Mouse (Mus musculus): ENCODE data around the gene Arnt2.
A peak's percentile ranks its signal among the peaks of the same experiment; 100 is the strongest.

Arnt2 gene

GRCm38 (mm10) chr7:84299601-84300000 is 110.4 kb downstream of the Arnt2 start:
- DNase-seq (ENCODE audit: low read depth, low spot score) = no peak

DNA sequence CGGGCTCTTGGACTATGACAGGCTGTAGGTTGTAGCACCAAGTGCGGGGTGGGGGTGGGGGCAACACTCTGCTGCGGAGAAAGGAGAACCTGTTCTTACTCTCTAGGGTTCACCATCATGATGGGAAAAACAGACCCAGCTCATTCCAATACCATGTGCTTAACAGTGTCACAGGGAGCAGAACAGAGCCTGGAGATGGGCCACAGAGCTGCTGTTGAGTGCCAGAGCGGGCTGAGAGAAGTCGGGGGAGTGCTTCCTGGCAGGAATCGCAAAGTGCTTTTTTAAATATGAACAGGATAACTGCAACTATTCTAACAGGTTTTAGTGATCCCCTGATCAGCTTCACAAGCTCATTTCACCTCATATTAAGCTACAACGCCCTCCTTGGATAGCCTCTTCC is 116.9 kb downstream of the Arnt2 start:
- no peak for DNase-seq (ENCODE audit: low read depth, low spot score)

GRCm38 (mm10) chr7:84287226-84287587 is 122.8 kb downstream of the Arnt2 start:
- DNase-seq (ENCODE audit: low read depth, low spot score) = peak; percentile 26

DNA sequence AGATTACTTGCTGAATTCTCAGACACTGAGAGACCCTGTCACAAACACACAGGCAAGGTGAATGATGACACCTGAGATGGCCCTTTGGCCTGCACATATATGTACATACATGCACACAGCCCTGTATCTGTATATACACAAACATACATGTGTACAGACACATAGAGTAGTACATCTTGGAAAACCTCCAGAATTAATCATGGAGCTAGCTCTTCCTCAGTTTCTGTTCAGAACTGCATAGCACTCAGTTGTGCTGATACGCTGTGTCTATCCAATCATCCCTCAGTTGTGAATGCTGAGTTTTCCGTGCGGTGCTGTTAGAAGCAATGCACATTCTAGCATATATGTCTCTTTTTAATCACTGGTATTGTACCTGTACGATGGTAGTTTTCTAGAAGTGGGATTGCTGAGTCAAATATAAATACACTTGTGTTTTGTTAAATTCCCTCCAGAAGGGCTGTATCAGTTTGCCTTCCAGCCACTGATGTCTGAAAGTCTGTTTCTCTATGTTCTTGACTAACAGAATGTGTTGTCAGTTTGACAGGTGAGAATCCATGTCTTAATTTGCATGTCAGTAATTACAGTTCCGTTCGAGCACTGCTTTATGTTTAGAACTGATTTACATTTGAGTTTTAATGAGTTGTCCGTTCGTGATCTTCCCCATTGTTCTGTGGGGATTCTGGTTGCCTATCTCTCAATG is 123.3 kb downstream of the Arnt2 start:
- DNase-seq (ENCODE audit: low read depth, low spot score) = peak; percentile 52

GRCm38 (mm10) chr7:84285790-84286189 is 124.2 kb downstream of the Arnt2 start:
- no peak for DNase-seq (ENCODE audit: low read depth, low spot score)

DNA sequence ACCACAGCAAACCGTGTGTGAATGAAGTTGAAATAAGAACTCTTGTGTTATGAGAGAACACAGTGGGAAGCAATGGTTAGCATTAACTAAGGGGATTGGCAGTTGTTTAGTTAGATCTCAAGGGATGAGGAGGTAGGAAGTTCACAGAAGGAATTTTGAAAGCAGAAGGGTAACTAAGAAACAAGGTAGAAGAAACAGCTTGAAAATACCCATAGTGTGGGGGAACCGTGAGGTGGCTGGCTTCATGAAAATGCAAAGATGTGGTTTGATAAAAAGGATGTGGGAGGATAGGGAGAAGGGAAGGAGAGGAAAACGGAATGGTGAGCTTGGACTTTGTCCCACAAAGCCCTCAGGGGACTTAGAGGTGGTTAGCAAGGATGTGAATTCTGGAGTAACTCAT is 125.0 kb downstream of the Arnt2 start:
- no peak for DNase-seq (ENCODE audit: low read depth, low spot score)

DNA sequence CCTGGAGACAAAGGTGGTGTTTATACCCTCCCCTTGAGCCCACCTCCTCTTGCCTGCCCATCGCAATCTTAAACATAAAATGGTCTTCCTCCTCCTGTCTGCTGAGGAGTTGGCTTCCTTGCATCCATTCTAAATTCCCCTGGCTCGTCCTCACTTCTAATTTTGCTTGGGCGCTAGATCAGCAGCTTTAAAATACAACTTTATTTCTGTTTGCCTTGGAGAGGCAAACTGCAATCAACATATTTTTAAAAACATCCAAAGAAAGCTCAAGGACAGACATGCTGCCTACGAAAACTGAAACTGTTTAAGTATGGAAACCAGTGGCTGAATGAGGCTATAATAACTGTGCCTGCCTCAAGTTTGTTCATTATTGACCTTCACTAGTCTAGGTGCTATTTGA is 127.7 kb downstream of the Arnt2 start:
- DNase-seq (ENCODE audit: low read depth, low spot score) = no peak

GRCm38 (mm10) chr7:84279231-84279630 is 130.7 kb downstream of the Arnt2 start:
- DNase-seq (ENCODE audit: low read depth, low spot score) = no peak

- DNase-seq (ENCODE audit: low read depth, low spot score) = no peak
Measured at GRCm38 (mm10) chr7:84275312-84275711, 134.7 kb downstream of the Arnt2 start.

- no peak for DNase-seq (ENCODE audit: low read depth, low spot score)
Measured at GRCm38 (mm10) chr7:84273930-84274329, 136.0 kb downstream of the Arnt2 start.

DNA sequence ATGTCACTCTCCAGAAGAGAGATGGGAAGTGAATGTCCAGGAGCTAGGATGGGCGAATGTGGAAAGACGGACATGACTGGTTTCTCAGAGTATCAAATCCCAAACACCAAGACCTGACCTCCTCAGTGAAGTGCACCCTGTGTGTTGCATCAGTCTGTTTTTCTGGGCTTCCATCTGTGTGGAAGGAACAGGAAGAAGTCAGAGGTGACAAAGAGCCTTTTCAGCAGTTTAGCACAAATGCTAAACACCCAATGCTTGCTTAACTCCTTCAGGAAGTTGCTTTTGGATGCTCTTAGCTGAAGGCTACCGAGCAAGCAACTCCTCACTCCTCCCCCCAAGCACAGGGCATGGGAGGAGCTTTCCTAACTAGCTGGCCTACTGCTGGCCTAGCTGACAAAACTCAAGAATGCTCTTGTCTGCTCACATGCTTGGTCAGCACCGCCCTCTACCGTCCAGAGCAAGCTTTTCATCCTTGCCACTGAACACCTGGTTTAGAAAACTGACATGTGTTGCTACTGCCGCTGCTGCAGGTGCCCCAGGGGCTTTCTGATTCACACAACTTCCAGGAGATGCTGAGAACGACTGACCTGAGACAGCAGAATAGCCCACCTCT is 137.7 kb downstream of the Arnt2 start:
- DNase-seq (ENCODE audit: low read depth, low spot score) = peak; percentile 36

- DNase-seq (ENCODE audit: low read depth, low spot score) = no peak
Measured at GRCm38 (mm10) chr7:84271429-84271828, 138.5 kb downstream of the Arnt2 start.

- no peak for DNase-seq (ENCODE audit: low read depth, low spot score)
Measured at GRCm38 (mm10) chr7:84263466-84263865, 146.5 kb downstream of the Arnt2 start.

DNA sequence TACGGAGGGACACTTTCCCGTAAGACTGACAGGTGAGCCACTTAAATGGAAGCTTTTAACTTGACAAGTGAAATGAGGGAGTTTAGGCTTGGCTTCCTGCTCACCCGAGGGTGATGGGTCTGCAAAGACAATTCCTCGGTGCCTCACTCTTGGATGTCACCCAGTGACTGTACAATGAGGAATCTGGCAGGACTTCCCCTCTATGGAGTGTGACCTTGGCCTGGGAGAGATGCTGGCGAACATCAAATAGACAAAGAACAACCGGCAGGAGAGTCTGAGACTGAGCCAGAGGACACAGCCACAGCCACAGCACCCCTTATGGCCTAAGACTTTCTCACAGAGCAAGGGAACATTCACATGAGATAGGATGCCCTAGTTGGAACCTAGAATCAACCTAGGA is 148.6 kb downstream of the Arnt2 start:
- DNase-seq (ENCODE audit: low read depth, low spot score) = no peak

DNA sequence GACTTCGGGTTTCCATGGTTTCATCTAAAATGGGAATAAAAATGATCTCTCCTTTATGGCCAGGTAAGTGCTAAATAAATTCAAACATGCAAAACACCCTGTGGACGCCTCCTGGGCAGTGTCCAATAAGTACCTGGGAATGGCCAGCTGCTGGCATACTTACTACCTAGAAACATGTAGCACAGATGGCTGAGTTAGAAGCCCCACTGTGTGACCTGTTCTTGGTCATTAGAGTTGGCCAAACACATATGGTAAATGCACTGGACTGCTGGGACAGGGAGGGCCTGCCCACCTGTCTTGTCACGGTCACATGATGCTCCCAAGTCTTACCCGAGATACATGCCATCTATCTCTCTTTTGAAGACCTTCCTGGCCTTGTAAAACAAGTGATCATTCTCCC is 149.6 kb downstream of the Arnt2 start:
- no peak for DNase-seq (ENCODE audit: low read depth, low spot score)

DNA sequence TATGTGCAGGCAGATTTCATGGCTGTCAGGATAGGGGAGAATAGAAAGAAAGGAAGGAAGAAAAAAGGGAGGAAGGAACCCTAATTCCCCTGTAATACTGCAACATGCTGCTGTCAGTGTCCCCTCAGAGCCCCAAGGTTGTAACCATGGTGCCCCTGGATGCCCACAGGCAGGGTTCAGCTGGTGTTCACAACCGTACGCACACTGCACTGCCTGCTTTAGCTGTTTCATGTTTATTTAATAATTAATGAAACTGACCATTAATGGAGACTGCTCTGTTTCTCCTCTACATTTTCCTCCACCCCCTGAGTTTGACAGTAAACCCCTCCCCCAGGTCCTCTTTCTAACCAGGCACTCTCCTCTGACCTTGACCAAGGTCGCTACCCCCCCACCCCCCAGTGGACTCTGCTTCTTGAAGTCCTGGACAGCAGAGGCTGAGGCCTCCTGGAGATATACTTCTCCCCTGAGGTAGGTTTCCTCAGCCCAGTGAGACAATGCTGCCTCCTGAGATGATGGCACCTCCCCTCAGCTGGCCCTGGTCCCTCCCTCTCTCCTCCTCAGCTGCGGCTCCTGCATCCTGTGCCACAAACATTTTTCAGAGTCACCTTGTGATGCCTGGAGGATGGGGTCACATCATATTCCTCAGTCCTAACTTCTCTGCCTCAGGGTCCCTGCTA is 150.5 kb downstream of the Arnt2 start:
- DNase-seq (ENCODE audit: low read depth, low spot score) = no peak

GRCm38 (mm10) chr7:84256661-84257060 is 153.3 kb downstream of the Arnt2 start:
- DNase-seq (ENCODE audit: low read depth, low spot score) = no peak

GRCm38 (mm10) chr7:84256245-84256644 is 153.7 kb downstream of the Arnt2 start:
- no peak for DNase-seq (ENCODE audit: low read depth, low spot score)

- DNase-seq (ENCODE audit: low read depth, low spot score) = no peak
Measured at GRCm38 (mm10) chr7:84254916-84255315, 155.1 kb downstream of the Arnt2 start.

- DNase-seq (ENCODE audit: low read depth, low spot score) = no peak
Measured at GRCm38 (mm10) chr7:84254311-84254710, 155.7 kb downstream of the Arnt2 start.

DNA sequence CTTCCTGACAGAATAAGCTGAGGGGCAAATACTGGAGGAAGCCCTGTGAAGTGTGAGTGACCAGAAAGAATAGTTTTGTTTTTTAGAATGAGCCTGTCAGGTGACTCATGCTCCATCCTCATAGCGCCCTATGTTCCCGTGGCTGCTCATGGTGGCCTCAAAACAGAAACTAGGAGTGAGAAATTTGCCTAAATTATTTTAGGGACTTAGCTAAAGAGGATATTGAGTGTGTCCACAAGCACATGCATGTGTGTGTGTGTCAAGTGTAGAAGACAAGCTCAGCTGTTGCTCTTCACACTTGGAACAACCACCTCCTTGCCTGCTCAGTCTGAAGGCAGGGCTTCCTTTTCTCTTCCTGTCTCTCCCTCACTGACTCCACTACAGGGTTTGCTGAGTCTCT is 158.3 kb downstream of the Arnt2 start:
- no peak for DNase-seq (ENCODE audit: low read depth, low spot score)

GRCm38 (mm10) chr7:84250736-84251135 is 159.2 kb downstream of the Arnt2 start:
- no peak for DNase-seq (ENCODE audit: low read depth, low spot score)

GRCm38 (mm10) chr7:84249951-84250350 is 160.0 kb downstream of the Arnt2 start:
- DNase-seq (ENCODE audit: low read depth, low spot score) = no peak

All from brain, embryonic 18.5 days (tissue).